Mouse (Mus musculus) ES-Bruce4 (cell line): ENCODE measurements around the gene Tnfrsf18.

Experiments
- CTCF ChIP-seq: IDR thresholded peaks from one replicate; pipeline ENCODE4 v1.8.1; 2011; ENCODE audit warnings: low read depth, low read length
- EP300 ChIP-seq: IDR thresholded peaks from 2 replicates; pipeline ENCODE4 v1.6.1; 2011; ENCODE audit warnings: low read depth, low read length; ENCODE audit not compliant: insufficient read depth

DNA sequence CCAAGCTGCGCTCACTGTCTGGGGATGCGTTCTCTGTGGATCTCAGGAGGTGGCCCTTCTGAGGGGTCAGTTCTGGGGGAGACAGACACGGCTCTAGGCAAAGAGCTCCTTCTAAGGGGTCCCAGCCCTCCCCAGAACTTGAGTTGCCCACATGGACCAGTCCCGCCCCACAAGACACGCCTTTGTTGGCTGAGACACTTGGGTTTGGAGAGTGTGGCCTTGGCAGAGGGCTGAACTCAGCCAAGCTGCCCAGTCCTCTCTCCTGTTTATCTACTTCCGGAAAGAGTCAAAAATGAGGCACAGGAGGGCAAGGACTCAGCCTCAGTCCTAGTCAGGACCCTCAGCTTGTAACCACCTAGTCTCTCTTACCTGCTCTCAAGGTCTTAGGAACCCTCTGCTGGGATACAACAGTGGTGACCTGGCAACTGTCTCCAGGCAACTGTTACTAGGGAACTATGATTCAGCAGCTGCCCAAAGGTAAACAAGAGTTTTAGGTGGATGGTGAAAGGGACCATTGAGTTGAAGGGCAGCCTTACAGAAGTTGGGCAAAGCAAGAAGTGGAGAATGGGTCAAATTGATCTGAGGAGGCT is 24.5 kb downstream of the Tnfrsf18 start:
- no peak for TF ChIP-seq CTCF
- no peak for TF ChIP-seq EP300
